Mouse (Mus musculus) frontal cortex, postnatal 36 days (tissue): ENCODE data around the gene Atrnl1.
"Not testable (repeated sequence)": the region's sequence is repeated elsewhere in the genome, so short reads cannot be mapped to it uniquely, and the experiment has no call there.

Source experiments
- DNase-seq, 2 experiments: peaks; one replicate each; pipeline ENCODE4 v3.0.0; 2022; ENCODE audit warnings: low spot score in 2 of 2

The Atrnl1 gene

DNA sequence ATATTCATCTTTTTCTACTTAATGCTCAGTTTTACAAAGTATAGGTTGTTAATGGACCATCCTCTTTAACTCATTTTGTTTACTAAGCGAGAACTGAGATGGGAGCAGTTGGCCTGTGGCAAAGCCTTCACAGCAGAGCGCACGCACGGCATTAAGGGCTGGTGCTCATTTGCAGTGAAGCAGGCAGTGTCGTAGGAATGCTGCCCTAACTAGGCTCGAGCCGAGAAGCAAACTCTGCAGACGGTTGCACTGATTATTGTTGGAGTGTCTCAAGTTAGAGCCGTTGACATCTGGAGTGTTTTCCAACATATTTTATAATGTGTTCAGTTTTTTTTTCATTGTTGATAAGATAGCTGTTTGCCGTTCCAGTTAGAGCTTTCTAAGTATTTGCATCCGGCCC lies 206.9 kb downstream of the Atrnl1 start:
- DNase-seq: no peak

DNA sequence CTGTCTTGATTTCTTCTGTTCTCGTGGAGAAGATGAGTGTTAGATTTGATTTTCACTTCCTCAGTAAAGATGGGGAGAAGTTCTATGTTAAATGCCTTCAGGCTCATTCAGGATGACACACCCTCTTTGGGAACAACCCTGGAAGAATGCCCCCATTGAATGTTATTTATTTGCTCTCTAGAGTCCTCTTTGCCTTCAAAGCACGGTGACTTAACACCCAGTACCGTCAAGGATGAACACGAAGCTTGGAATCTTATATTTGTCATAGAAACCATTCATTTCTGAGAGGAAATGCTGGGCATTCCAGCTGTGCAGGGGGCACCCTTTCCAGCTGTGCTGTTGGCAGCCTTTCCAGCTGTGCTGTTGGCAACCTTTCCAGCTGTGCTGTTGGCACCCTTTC lies 212.6 kb downstream of the Atrnl1 start:
- no peak for DNase-seq

DNA sequence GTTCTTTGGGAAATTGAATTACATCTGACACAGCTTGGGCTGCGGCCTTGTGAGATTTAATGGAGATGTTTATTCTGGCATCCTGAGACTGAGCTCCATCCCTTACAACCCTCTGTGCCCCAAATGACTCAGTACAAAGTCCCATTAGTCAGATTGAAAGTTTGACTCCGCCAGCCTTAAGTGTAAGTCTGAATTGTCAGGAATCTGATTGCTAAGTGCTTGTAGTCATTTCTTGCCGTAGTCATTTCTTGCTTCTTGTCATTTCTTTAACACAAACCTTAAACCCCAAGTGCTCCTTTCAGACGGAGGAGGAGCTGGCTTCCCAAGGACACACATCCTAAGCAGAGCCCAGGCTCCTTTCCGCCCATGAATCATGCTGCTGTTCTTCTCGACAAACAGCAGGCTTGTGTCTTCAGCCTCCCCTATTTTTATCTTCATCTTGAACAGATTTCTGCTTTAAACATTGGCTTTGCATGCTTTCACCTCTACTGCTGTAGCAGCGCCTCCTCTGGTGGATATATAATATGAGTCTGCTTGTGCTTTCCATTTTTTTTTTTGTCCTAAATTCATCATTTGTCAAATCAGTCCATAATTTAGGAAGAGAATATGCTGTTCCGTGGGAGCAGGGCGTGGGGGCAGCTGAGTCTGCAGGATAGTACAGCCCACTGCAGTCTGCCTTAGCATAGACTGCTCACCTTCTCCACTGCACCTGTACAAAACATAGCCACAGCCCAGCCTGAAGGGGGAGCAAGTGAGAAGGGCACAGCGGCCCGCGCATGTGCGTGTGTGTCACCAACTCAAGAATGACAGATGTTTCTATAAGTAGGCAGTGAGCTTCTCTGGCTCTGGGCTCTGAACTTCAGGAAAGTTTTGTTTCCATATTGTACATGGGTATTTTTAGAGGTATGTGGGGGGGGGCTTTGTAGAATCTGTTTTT lies 214.7 kb downstream of the Atrnl1 start:
- peak; percentile 51 to 60 for DNase-seq

DNA sequence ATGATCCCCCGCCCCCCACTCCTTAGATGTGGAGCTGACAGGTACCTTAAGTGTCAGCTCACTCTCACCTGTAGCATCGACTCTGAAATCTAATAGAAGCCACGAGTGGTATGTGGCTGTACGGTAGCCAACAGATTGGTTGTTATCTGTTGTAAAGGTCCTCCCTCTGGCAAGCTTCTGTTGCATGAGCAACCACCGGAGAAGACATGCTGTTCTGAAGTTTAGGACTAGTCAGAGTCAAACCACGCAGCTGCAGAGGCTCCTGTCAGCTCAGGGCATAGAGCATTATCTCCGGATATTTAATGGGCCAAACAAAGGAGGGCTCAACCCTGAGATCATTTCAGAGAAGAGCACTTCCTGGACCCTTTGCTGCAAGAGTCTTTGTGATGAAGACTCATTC lies 222.2 kb downstream of the Atrnl1 start:
- no peak for DNase-seq

DNA sequence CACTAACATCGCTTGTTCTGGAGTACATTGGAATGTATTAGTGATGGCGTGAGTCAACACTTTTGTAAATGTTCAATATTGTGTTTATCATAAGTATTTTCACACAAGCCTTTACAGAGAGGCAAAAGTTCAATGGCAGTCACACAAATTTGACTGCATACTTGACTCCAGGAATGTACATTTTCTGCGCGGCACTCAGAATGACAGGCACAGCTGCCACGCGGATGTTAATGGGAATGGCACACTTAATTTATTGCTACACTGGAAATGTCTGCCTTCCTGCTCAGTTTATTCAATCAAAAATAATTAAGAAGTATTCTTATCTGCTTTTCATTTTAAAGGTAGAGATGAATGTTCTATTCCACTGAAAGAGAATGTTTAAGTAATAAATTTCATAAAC lies 227.0 kb downstream of the Atrnl1 start:
- DNase-seq: no peak

DNA sequence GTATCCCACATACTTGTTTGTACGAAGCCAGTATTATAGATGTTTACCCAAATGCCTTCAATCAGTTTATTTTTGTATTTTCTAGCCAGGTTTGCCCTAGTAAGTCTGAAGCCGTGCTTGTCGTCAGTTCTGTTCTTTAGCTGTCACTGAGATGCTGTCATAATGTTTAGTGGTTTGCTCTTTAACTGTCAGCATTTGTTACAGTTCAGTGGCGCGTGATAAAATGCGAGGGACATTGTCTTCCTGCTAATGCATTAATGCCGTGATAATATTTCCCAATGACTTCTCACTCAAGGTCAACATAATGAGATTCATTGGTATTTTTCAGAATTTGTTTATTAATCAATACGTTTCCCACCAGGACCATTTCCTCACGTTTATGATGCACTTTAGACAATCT lies 227.7 kb downstream of the Atrnl1 start:
- DNase-seq: no peak

DNA sequence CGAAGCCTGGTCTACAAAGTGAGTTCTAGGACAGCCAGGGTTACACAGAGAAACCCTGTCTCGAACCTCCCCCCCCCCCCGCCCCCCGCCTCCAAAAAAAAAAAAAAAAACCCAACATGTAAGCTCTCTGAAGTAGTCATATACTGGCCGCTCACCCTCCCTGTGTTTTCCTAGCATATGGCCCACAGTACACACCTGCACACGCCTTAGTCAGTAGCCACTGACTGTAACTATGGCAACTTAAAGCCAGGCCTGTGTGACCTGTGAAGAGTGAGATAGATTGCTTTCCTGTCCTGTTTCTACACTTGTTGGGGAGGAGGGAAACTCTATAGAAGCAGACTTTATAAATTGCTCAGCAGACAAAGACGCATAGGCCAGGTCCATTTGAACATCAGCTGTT lies 239.1 kb downstream of the Atrnl1 start:
- no peak for DNase-seq

DNA sequence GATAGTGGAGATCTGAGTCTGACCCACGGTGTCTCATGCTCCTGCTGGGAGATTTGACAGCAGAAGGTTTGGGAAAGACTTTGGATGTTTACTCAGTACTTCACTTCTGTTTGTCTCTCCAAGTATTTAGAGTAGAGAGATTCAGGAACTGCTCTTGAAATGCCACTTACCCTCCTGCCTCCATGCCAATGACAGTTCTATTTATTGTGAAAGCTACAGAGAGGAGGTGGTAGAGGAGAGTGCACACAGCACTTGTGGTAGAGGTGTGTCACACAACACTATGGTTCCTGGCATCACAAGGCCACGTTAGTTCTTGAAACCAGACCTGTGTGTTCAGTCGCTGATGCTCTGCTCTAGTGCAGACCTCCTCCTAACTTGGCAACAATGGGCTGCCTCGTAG lies 257.5 kb downstream of the Atrnl1 start:
- no peak for DNase-seq

DNA sequence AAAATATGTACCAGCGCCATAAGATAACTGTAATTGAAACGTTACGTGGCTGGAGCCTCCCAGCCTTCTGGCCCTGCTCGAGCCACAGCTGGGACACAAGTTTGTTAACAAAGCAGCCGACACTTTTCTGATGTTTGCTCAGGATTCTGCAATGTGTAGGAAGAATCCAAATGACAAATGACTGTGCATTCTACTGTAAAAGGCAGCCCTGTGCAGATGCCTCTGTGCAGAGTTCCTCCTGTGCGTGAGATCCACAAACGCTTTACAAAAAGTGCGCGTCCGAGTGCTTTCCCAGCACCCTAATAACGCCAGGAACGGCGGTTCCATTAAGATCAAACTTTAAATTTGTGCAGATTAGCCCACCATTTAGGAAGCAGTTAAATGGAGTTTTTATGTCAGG lies 260.0 kb downstream of the Atrnl1 start:
- no peak for DNase-seq

DNA sequence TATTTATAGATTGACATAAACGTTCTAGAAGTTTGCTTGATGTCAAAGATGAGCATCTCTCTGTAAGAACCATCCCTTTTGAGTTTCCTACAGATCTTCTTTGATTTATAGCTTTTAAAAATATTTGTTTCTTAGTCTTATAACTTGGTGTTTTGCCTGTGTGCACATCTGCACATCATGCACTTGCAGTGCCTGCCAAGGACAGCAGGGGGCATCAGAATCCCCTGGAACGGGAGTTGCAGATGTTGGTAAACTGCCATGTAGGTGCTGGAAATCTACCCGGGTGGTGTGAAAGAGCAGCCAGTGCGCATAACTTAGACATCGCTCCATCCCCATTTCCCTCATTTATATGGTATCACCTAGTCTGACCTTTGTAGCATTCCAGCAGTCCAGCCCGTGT lies 265.2 kb downstream of the Atrnl1 start:
- DNase-seq: no peak

DNA sequence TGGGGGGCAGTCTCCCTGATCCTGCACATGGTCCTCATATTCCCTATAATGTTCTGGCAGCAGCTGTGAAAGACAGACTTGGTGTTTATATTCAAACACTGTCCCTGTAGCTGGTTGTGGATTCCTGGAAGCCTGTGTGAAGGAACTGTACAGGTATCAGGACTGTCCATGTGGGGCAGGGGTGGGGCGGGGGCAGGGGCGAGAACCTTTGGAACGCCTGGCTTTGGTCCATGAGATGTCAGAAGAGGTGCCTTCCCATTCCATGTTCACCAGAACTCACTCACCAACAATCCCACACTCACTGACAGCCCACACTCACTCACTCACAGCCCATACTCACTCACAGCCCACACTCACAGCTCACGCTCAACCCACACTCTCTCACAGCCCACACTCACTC lies 266.5 kb downstream of the Atrnl1 start:
- no peak for DNase-seq

DNA sequence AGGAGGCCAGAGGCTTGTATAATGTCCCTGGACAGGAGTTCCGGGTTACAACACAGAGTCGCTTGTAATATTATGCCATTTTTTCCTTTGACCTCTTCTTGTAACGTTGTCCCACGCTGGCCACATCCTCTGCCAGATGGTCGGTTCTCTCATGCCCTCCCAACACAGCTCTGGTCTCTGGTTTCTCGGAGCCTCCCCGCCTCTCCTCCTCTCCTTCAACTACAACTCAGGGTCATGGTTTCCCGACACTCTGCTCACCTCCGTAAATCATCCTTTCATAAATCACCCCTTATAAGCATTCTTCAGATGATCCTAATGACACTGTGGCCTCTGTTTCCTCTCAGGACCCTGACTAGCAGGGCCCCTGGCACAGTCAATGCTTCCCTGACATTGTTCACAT lies 267.7 kb downstream of the Atrnl1 start:
- no peak for DNase-seq

DNA sequence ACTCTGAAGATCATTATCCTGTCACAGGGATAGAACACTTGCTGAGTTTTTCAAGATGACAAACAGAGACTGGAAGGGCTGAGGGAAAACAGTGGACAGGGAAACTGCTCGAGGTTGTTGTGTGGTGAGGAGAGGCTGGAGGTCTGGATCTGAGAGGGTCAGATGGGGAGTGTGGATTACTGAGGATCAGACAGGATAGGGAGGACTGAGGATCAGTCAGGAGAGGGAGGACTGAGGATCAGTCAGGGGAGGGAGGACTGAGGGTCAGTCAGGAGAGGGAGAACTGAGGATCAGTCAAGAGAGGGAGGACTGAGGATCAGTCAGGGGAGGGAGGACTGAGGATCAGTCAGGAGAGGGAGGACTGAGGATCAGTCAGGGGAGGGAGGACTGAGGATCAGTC lies 269.0 kb downstream of the Atrnl1 start:
- DNase-seq: not testable (repeated sequence)

DNA sequence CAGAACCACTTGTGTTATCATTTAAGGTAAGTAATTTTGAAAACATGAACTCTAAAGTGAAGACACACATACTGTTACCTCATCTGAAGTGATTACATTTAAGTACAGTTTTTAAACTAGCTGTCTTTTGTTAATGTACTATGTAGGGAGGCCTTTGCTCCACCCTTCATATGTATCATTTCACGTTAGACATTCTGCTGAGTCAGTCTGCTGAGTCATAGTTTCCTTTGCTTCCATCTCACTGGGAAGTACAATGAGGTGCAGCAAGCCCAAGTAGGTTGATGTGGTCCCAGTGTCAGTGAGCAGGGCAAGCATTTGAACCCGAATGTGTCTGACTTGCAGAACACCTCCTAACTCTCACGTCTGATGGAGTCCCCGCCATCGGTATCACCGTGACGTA lies 271.1 kb downstream of the Atrnl1 start:
- no peak for DNase-seq

DNA sequence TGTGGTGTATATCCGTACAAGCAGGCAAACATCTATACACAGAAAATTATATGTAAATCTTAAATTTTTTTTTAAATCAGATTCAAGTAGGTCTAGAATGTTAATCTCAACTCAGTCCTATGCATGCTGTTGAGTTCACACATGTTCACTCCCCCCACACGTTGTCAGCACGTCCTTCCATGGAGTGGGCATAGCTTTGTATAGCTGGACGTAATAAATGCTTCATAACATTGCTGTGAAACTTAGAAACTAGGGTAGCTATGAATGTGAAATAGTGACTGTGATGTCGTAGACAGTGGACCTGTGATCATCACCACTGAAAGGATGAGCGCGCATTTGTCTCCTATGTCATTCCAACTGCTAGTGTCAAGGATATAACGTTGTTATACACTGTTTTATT lies 278.0 kb downstream of the Atrnl1 start:
- DNase-seq: no peak

DNA sequence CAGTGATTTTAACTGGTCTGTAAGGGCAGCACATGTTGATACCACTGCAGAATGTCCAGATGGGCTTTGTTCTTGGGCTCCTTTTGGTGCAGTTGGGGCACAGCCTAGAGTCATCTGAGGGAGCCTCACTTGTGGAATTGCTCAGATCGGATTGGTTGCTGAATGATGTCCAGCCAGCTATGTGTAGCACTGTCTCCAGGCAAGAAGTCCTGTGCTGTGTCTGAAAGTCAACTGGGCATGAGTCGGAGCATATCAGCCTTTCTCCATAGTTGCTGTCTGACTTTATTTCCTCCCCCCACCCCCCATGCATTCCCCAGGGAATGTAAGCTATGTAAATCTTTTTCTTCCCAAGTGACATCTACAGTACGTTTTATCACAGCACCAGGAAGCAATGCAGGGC lies 278.9 kb downstream of the Atrnl1 start:
- no peak for DNase-seq

DNA sequence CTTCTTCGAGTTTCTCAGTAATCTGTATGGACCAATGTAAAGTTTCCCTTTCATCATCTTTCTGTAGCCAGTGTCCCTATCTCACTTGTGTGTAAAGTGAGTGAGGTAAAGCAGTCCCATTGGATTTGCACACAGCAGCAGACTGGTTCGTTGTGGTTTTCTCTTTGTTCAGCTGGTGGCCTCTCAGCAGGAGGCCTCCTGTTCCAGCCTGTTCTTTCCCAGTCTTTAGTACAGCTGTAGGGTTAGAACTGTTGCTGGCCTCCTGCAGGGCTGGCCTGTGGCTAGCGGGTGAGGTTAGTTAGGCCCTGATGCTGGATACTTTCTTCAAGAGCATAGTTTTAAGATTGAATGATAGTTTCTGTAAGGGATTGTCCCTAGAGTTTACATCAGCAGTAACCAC lies 280.1 kb downstream of the Atrnl1 start:
- DNase-seq: no peak

DNA sequence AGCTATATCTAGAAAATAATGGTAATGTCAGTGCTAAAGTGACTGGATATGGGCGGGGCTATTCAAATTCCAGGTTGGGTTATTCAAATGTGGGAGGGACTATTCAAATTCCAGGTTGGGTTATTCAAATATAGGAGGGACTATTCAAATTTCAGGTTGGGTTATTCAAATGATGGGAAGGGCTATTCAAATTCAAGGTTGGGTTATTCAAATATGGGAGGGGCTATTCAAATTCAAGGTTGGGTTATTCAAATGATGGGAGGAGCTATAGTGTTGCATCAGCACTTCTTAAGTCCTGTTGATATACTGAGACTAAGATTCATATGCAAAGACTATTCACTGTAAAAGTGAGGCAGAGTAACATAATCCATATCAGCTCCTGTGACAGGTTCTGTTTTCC lies 283.4 kb downstream of the Atrnl1 start:
- no peak for DNase-seq

DNA sequence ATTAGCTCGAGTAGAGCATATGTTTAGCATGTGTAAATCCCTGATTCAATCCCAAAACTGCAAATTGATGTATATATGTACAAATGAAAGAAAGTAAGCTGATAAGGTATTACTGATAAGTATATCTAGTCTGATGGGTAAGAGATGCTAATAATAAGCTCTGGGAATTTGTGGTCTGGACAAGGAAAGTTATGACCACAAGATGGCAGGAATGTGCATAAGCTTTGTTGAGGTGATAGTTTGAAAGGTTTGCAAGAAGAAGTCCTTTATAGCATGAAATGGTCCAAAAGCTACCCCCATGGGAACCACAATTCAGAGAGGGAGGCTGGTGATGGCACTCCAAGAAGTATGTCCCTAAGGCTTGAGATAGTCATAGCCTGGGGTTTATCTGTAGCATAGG lies 289.2 kb downstream of the Atrnl1 start:
- no peak for DNase-seq

DNA sequence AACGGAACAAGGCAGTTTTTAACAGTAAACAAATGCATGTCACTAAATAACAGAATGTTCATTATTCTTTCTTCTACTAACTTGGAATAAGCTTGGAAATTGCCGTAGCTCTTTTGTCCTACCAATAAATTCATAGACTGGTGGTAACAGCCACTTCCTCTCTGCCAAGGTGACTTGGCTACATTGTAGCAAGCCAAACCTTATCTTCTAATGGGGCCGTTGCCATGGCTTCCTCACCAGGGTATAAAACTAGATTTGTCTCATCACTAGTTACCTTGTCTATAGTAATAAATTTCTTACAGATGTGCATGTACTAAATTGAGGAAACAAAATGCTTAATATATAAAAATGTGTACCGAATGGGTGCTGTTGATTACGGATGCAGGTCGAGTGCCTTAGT lies 298.6 kb downstream of the Atrnl1 start:
- DNase-seq: no peak

DNA sequence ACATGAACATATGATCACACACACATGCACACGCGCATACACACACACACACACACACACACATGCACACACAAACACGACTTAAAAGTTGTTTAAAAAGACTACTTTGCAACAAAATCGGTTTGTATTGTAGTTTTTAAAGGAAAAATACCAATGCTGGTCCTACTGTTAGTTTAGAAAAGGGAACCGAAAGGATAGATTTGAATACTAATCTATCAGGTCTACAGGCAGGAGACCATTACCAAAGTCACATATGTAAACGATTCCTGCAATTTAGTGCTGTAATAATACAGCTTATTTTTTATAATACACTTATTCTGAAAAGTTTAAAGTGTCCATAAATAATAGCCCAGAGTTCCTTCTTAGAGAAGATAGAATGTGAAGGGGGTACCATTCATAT lies 299.8 kb downstream of the Atrnl1 start:
- no peak for DNase-seq

DNA sequence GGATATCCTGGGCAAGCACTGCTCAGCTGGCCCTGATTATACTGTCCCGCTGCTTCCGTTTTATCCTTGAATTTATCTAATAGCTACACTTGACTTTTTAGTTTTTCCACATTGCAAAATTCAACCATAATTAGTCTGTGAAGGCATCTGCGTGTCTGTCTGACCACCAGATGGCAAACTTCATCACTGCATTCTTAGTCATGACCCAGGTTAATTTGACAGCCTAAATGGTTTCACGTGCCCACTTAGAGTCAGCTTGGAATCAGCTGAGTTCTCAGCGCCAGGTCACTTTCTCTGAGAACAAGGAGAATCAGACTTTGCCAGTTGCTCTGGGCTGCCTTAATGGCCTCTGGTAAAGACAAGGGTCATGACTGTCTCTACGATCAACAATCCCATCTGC lies 305.5 kb downstream of the Atrnl1 start:
- no peak for DNase-seq

DNA sequence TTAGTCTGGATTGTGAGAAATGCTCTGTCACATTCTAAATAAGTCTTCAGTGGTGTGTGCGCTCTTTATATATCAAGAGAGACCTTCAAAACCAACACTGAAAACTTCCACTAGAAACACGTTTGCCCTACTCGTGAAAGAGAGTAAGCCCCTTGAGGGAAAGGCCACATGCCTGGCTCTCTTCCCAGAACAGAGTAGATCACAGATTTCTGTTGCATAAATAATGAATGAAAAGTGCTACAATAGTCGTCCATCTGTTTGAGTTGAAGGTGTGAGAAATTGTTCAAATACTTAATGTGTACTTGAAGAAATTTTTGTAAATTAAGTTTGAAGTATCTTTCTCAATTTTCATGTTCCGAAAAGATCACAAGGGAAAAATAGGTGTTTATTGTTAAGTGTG lies 312.2 kb downstream of the Atrnl1 start:
- DNase-seq: no peak

DNA sequence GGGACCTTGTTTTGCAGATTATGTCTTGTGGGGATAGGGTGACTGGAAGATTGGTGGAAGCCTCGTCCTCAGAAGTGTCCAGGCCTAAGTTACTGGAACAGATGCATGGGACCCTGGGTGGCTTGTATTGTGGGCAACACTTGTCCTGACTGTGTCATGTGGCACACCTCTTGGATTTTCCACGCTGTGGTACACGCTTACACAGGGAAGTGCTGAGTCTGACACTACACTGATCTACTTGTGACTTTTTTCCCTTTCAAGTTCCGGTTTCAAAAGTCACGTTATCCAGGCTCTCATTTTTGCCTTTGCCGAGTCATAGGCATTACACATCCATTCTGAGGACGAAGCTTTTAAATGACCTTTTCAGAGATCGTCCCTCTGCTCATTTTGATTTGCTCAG lies 314.0 kb downstream of the Atrnl1 start:
- DNase-seq: no peak
